Mouse (Mus musculus) liver, adult 2 months (tissue): Measurements from ENCODE around the gene Rab44.

Experiments
- CTCF ChIP-seq: fragments of 200-500 bp; IDR thresholded peaks from 2 replicates; pipeline ENCODE4 v1.5.1; 2011; ENCODE audit warnings: low read depth, low read length, control low read depth
- POLR2A ChIP-seq: fragments of 200-500 bp; IDR thresholded peaks from 2 replicates; pipeline ENCODE4 v1.6.1; 2011; ENCODE audit warnings: low read length, control low read depth; ENCODE audit not compliant: insufficient read depth; ENCODE audit errors: extremely low read depth

DNA sequence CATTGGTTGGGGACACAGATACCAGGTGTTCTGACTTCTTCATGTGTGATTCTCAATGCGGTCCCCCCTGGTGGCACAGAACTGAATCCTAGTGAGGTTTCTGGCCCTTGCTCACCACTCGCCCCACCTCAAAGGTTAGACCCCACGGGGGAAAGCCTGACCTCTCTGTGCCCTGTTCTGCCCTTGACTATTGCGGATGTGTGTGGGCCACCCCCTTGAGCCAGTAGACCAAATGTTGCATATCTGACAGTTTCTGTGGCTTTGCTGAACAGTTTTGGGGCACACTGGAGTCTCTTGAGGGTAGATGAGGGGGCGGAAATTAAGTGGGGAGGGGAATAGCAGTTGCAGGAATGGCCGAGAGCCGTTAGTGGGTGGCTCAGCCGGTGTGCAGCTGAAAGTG is 29.3 kb downstream of the Rab44 start:
- TF ChIP-seq POLR2A (no peak), CTCF (no peak)
